Mouse (Mus musculus) large intestine, adult 2 months (tissue): Measurements from ENCODE around the gene Fam193b. TPM values are rescaled to one million over a fixed set of nuclear protein-coding genes. Genes with fewer than 3 reads are reported as not detected.

ENCODE experiments used
- DNase-seq: peaks from one replicate; pipeline ENCODE4 v3.0.0-alpha.2; 2012; ENCODE audit warnings: low read depth, low spot score
- WGBS: fragments of 180-500 bp; shearing (Covaris S2); methylation state at CpG from one replicate; pipeline ENCODE4 v1.1.7; 2018; 5-methylcytosine and 5-hydroxymethylcytosine counted together
- polyA plus RNA-seq: library from polyadenylated mRNA; depleted of rRNA; stranded (reverse); fragments of >200 nt; gene quantifications from 2 replicates; pipeline ENCODE4 v1.2.3, GENCODE M21; 2012; rRNA removed

Fam193b gene
- polyA plus RNA-seq, 1 experiment = 59.6 TPM

DNA sequence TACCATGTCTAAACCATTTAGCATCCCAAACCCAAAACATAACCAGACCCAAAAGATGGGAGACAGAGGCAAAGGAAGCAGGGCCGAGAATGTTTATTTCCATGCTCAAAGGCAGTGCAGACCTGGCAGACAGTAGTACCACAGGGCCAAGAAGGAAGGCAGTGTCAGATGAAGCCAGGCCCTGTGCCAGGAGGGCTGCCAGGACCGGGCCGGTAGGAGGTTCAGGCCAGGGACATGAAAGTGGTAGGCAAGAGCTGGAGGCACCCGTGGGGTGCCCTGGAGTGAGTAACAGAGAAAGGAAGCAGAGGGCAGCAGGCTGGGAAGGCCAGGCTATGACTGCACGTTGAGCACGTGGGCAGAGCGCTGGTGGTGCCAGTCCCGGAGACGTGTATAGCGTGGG is 64.2 kb downstream of the Fam193b start:
- 81% methylated on average over 10 of the region's 10 CpGs for WGBS
- no peak for DNase-seq

GRCm38 (mm10) chr13:55505810-55506209 is 65.1 kb downstream of the Fam193b start:
- no peak for DNase-seq
- 86% methylated on average over 9 of the region's 9 CpGs for WGBS

GRCm38 (mm10) chr13:55504390-55504789 is 66.5 kb downstream of the Fam193b start:
- WGBS = 84% methylated on average over 5 of the region's 5 CpGs
- no peak for DNase-seq

DNA sequence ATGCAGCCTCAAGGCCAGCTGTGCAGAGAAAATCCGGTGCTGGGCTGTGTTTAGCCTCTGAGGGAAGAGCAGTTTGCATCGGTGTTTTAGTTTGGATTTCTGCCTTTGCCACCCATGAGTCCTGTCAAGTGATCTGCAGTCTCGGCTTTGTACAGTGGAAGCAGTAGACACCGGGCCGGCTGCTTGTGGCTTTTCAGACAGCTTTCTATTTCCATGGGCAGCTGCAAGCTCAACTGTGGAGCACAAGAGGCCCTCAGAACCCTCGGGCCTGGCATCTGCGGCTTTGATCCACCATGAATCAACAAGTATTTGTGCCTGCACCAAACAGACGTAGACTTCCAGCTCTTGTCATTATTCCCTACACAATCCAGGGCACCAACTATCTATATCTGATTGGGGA is 68.5 kb downstream of the Fam193b start:
- no peak for DNase-seq
- WGBS = 75% methylated on average over 8 of the region's 8 CpGs

DNA sequence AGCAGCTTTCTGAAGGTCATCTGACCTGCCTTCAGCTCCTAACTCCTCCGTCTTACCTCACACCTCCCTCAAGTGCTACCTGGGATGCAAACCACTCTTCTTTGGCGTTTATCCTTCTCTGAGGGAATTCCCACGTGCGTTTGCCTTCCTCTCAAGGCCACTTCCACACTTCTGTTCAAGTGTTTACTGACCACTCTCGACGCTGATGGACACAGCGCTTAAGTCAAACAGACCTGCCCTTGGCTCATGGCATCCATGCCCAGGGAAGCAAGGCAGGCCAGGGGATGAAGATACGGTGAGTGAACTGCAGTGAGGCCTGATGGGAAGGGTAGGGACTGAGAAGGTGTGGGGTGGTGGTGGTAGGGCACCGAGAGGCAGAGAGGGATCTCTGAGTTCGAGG is 70.3 kb downstream of the Fam193b start:
- 72% methylated on average over 10 of the region's 10 CpGs for WGBS
- DNase-seq = no peak

DNA sequence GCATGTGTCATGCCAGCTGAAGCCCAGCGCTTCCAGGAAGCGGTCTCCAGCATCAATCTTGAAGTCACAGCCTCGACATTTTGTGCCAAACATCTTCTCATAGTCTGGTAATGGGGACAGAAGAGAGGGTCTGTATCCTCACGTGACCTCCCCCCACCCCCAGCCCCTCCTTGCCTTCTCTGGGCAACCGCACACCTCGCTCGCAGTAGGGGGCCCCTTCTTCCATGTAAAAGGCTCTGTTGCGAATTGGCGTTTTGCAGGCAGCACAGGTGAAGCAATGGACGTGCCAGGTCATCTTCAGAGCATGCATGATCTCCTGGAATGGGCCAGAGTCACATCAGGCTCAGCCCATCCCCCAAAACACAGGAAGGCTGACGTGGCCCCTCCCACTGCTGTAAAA is 72.0 kb downstream of the Fam193b start:
- WGBS = 63% methylated on average over 11 of the region's 11 CpGs
- no peak for DNase-seq

GRCm38 (mm10) chr13:55496661-55497060 is 74.3 kb downstream of the Fam193b start:
- 20% methylated on average over 6 of the region's 6 CpGs for WGBS
- no peak for DNase-seq

DNA sequence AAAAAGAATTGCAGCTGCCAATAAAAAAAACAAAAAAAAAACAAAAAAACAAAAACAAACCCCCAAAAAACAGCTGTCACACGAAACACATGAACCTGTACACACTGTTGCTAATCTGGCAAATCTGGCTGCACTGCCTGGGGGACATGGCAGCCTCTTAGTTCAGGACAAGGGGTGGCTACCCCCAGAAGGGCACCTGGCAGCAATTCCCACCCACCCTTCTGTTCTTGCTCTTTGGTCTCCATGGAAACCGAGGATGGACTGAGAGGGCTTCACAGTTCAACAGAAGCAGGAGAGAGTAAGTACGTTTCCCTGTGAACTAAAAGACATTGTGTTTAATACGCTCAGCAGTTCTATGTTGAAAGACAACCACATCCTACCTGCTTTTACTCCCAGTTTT is 75.2 kb downstream of the Fam193b start:
- WGBS = 43% methylated on average over 4 of the region's 4 CpGs
- DNase-seq = no peak

- DNase-seq = no peak
- WGBS = 10% methylated on average over 18 of the region's 18 CpGs
These were observed 75.9 kb downstream of the Fam193b start for GRCm38 (mm10) chr13:55494883-55495621.

DNA sequence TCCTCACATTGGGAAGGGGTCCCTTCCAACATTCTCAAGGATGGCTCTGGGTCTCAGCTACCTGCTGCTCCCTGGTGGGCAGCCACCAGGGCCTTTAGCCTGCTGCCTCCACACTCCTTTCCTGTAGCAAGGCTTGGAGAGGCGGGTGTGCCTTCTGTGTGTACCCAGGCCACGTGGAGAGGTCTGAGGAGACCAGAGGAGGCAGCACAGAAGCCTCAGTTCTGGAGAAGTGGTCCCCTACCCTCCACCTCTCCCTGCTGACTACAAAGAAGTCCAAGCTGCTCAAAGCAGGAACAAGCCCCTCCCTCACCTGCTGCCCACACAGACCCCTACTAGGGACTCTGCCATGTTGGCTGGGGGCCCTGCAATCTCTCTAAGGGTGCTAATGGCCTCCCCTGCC is 76.7 kb downstream of the Fam193b start:
- no peak for DNase-seq
- WGBS = 43% methylated on average over 2 of the region's 2 CpGs

Other genes starting within 250 kb of the Fam193b start
- 85.0 and 92.2 TPM in 2 replicates for gene Rab24, start 249.2 kb downstream of the Fam193b start, polyA plus RNA-seq
- gene Mxd3, start 241.3 kb downstream of the Fam193b start, polyA plus RNA-seq = 10.0 and 11.4 TPM in 2 replicates
- 125 and 147 TPM in 2 replicates for gene Lman2, start 208.3 kb downstream of the Fam193b start, polyA plus RNA-seq
- 8.9 and 10.6 TPM in 2 replicates for gene Rgs14, start 201.4 kb downstream of the Fam193b start, polyA plus RNA-seq
- gene Slc34a1, start 172.9 kb downstream of the Fam193b start, polyA plus RNA-seq = 1.0 and 1.4 TPM in 2 replicates
- not detected in 2 replicates for gene Pfn3, start 155.9 kb downstream of the Fam193b start, polyA plus RNA-seq
- gene F12, start 144.3 kb downstream of the Fam193b start, polyA plus RNA-seq = 0.06 and 0.60 TPM in 2 replicates
- 56.4 and 63.8 TPM in 2 replicates for gene Grk6, start 126.0 kb downstream of the Fam193b start, polyA plus RNA-seq
- 2.2 and 2.5 TPM in 2 replicates for gene Prr7, start 106.9 kb downstream of the Fam193b start, polyA plus RNA-seq
- gene Dbn1, start 83.0 kb downstream of the Fam193b start, polyA plus RNA-seq = 8.0 and 8.2 TPM in 2 replicates
- gene Pdlim7, start 57.4 kb downstream of the Fam193b start, polyA plus RNA-seq = 72.4 and 77.3 TPM in 2 replicates
- gene Dok3, start 41.8 kb downstream of the Fam193b start, polyA plus RNA-seq = 20.3 and 20.9 TPM in 2 replicates
- gene Ddx41, start 34.5 kb downstream of the Fam193b start, polyA plus RNA-seq = 48.3 and 53.7 TPM in 2 replicates
- 86.6 and 105 TPM in 2 replicates for gene Tmed9, start 2.6 kb upstream of the Fam193b start, polyA plus RNA-seq
- 19.0 and 21.8 TPM in 2 replicates for gene B4galt7, start 28.8 kb upstream of the Fam193b start, polyA plus RNA-seq
- 17.6 TPM in 2 replicates for gene Caml, start 51.9 kb upstream of the Fam193b start, polyA plus RNA-seq
- gene Ddx46, start 63.9 kb upstream of the Fam193b start, polyA plus RNA-seq = 8.4 and 13.6 TPM in 2 replicates
- gene B230219D22Rik, start 122.0 kb upstream of the Fam193b start, polyA plus RNA-seq = 12.1 and 18.5 TPM in 2 replicates
- gene Txndc15, start 143.5 kb upstream of the Fam193b start, polyA plus RNA-seq = 23.9 and 28.5 TPM in 2 replicates
- 28.3 and 41.6 TPM in 2 replicates for gene Pcbd2, start 156.2 kb upstream of the Fam193b start, polyA plus RNA-seq
- 0.06 TPM in 1 of 2 replicates, not detected in the other for gene Catsper3, start 213.4 kb upstream of the Fam193b start, polyA plus RNA-seq